Mouse (Mus musculus) forebrain, postnatal 0 days (tissue): ENCODE data around the gene 4931414P19Rik. TPM values are rescaled to one million over a fixed set of nuclear protein-coding genes. Genes with fewer than 3 reads are reported as not detected.
A peak's percentile ranks its signal among the peaks of the same experiment; 100 is the strongest.

Source experiments
- ATAC-seq: fragments of 200-750 bp; cut with Nextera tagmentation; 2 replicates; pipeline ENCODE4 v1.8.0; 2017; ENCODE audit warnings: mild to moderate bottlenecking, moderate library complexity
- DNase-seq: peaks from one replicate; pipeline ENCODE4 v3.0.0-alpha.2; 2015
- H3K27ac ChIP-seq: fragments of 300-500 bp; sonication (generic); 2 replicates; pipeline ENCODE4 v1.5.1; 2014; ENCODE audit warnings: low read depth, mild to moderate bottlenecking, antibody characterized with exemption, low read length, moderate library complexity, mixed read lengths
- H3K27me3 ChIP-seq: fragments of 300-500 bp; sonication (generic); 2 replicates; pipeline ENCODE4 v1.6.1; 2014; ENCODE audit warnings: mild to moderate bottlenecking, low read length, mixed read lengths; ENCODE audit not compliant: insufficient read depth
- H3K36me3 ChIP-seq: fragments of 300-500 bp; sonication (generic); 2 replicates; pipeline ENCODE4 v1.6.1; 2014; ENCODE audit warnings: mild to moderate bottlenecking, moderate library complexity; ENCODE audit not compliant: insufficient read depth
- H3K4me1 ChIP-seq: fragments of 300-500 bp; sonication (generic); 2 replicates; pipeline ENCODE4 v1.6.1; 2014; ENCODE audit warnings: antibody characterized with exemption; ENCODE audit not compliant: insufficient read depth
- H3K4me2 ChIP-seq: fragments of 300-500 bp; sonication (generic); 2 replicates; pipeline ENCODE4 v1.6.1; 2014; ENCODE audit warnings: low read depth, mild to moderate bottlenecking, moderate library complexity
- H3K4me3 ChIP-seq: fragments of 300-500 bp; sonication (generic); 2 replicates; pipeline ENCODE4 v1.5.1; 2014; ENCODE audit warnings: low read depth, low read length, mixed read lengths
- H3K9ac ChIP-seq: fragments of 300-500 bp; sonication (generic); 2 replicates; pipeline ENCODE4 v1.6.1; 2014; ENCODE audit warnings: mild to moderate bottlenecking
- H3K9me3 ChIP-seq: fragments of 300-500 bp; sonication (generic); 2 replicates; pipeline ENCODE4 v1.6.1; 2016; ENCODE audit warnings: low read length
- CTCF ChIP-seq: sonication (generic); IDR thresholded peaks from 2 replicates; pipeline ENCODE4 v1.5.1; 2016; ENCODE audit warnings: antibody characterized with exemption, control low read depth, low read depth
- WGBS: fragments of 180-500 bp; shearing (Covaris S2); extraction: QIAGEN DNeasy Blood & Tissue Kit; methylation state at CpG from one replicate; pipeline ENCODE4 v1.1.7; 2014; 5-methylcytosine and 5-hydroxymethylcytosine counted together
- microRNA counts: library from miRNA; unstranded; fragments of <30 nt; microRNA quantifications from one replicate; lab custom pipeline; 2015
- microRNA-seq, 2 experiments: library from miRNA; unstranded; fragments of <30 nt; microRNA quantifications; one replicate each; pipeline ENCODE4; 2016
- polyA plus RNA-seq: library from polyadenylated mRNA; unstranded; fragments of >200 nt; fragmentation: Nextera tagmentation; extraction: Ambion mirVana; gene quantifications from 2 replicates; pipeline ENCODE4 v1.2.1, GENCODE M21; 2015
- total RNA-seq: library from RNA; depleted of rRNA; stranded (reverse); fragments of >200 nt; gene quantifications from 2 replicates; pipeline ENCODE4 v1.2.3, GENCODE M21; 2014; rRNA removed

4931414P19Rik gene
- total and polyA plus RNA-seq, 2 experiments from 2014 or later = 3.1 to 6.5 TPM

DNA sequence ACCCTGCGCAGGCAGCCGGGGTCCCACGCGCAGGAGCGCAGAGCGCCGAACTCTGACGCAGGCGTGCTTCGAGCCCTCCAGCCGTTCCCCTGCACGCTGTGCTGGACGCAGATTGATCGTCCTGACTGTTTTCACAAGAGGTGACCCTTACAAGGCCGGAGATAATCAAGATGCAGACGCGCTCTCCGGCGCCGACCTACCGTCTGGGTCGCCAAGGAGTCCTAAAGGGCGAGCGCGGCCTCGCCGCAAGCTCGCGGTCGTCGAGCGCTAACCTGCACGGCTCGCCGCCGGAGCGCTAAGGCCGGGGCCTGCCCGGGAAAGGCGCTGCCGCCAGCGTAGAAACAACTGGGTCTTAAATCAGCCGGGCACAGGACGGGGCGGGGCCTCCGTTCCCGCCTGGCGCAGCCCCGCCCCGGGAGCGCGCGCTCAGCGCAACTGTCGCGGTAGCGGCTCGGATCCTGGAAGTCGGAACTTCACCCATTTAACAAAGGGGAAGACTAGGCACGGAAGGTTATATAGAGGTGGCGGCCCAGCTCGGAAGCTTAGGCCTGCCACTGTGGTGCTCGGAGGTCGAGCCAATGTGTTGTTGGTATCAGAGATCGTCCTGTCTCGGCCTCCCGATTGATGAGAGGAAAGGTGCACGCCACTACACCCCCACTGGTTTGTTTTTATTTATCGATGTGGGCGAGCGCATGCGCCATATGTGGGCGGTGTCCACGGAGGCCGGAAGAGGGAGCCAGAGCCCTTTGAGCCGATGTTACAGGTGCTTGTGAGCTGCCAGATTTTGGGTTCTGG is 51.6 kb downstream of the 4931414P19Rik start, which contains the start of gene Haus4:
Gene Haus4, minus strand, starts transcription at position 642 of the 795 bp plus-strand sequence.
- H3K27ac ChIP-seq = peak within 1 kb of the TSS; percentile 62; the same call in 1 of the 2 replicates
- H3K4me3 ChIP-seq = peak within 1 kb of the TSS; percentile 68
- no peaks in the 10 kb centered on the region for H3K27me3 ChIP-seq
- H3K4me2 ChIP-seq = peak within 1 kb of the TSS; percentile 84
- WGBS = 3% methylated on average over 76 of the region's 76 CpGs
- peak within 1 kb of the TSS; percentile 71 for H3K9ac ChIP-seq
- TF ChIP-seq CTCF = peak; percentile 70
- peak; percentile 87 for DNase-seq
- no peaks in the 10 kb centered on the region for H3K36me3 ChIP-seq
- H3K9me3 ChIP-seq = no peaks in the 10 kb centered on the region
- no peaks in the 10 kb centered on the region for H3K4me1 ChIP-seq
- ATAC-seq = peak; percentile 95

DNA sequence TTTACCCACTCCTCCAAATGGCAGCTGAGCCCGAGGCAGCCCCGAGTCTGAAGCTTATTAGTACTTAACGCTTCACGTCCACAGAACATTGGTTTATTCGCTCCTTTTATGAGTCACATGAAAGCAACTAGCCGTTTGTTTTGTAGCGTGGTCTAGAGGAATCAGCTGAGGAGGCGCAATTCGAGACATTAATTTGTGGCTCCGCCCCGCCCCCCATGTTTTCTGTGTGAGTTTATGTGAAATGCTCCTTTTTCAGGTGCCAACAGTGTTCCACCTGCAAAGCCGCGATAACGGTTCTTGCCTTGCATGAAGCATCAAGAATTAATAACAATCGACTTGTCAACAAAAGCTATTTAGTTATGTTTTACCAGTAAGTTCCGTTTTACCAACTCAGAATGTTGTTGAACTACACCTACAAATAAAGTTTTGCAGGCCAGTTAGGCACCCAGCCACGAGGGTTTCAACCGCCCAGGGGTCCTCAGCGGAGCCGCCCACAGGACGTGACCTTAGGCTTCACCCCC is 52.3 kb downstream of the 4931414P19Rik start:
- Histone ChIP-seq H3K4me1 (no peaks in the 10 kb centered on the region), H3K27ac (peak overlapping the region; percentile 62; the same call in 1 of the 2 replicates), H3K4me2 (peak overlapping the region; percentile 84), H3K36me3 (no peaks in the 10 kb centered on the region), H3K4me3 (peak overlapping the region; percentile 68), H3K9me3 (no peaks in the 10 kb centered on the region), H3K27me3 (no peaks in the 10 kb centered on the region), H3K9ac (peak overlapping the region; percentile 71)
- no peak for TF ChIP-seq CTCF
- WGBS = 2% methylated on average over 21 of the region's 21 CpGs
- ATAC-seq (no peak), DNase-seq (no peak)

DNA sequence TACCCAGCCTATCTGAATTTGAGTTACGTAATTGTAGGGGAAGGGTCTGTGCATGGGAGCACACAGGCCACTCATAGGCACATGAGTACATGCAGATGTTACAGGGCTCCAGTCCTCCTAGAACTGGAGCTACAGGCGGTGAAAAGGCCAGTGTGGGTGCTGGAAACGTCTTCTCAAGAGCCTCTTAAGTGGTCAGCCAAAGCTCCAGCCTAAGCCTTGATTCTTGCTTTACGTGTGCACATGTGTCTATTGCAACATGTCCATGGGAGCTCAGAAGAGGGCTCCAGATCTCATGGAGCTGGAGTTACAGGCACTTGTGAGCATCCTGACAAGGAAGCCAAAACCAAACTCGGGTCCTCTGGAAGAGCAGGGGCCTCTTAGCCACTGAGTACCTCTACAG is 61.1 kb downstream of the 4931414P19Rik start:
- 88% methylated on average over 5 of the region's 5 CpGs for WGBS
- ATAC-seq = no peak

DNA sequence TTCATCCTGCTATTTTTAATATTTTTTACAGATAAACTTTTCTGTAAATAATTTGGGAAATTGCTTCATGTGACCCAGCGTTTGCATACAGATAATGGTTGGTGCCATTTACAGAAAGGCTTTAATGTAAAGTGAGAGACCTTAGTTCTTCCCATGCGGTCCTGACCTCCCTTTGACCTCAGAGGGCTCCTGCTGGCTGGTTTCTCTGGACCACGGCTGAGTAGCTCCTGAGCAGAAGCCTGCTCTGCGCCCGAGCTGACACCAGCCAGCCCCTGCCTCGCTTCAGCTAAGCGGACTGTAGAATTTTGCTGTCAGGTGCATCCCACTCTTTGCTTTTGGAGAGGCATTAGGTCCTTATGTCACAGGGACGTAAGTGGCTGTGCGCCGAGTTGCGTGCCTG is 65.0 kb downstream of the 4931414P19Rik start:
- no peak overlapping the region for H3K9ac ChIP-seq
- WGBS = 68% methylated on average over 11 of the region's 11 CpGs
- ATAC-seq (no peak), DNase-seq (no peak)
- H3K36me3 ChIP-seq = peaks cover 8% of the 10 kb centered on the region
- H3K4me3 ChIP-seq = no peak overlapping the region
- H3K4me2 ChIP-seq = no peak overlapping the region
- no peaks in the 10 kb centered on the region for H3K9me3 ChIP-seq
- H3K4me1 ChIP-seq = no peaks in the 10 kb centered on the region
- H3K27ac ChIP-seq = no peak overlapping the region
- no peak for TF ChIP-seq CTCF
- no peaks in the 10 kb centered on the region for H3K27me3 ChIP-seq

More for the DNA sequence above, 61.1 kb downstream of the 4931414P19Rik start:
- H3K4me2 ChIP-seq = no peak overlapping the region
- H3K4me3 ChIP-seq = no peak overlapping the region
- H3K4me1 ChIP-seq = no peaks in the 10 kb centered on the region
- TF ChIP-seq CTCF = no peak
- H3K9ac ChIP-seq = no peak overlapping the region
- no peak overlapping the region for H3K27ac ChIP-seq
- no peaks in the 10 kb centered on the region for H3K9me3 ChIP-seq
- H3K27me3 ChIP-seq = no peaks in the 10 kb centered on the region
- DNase-seq = no peak
- H3K36me3 ChIP-seq = peaks cover 12% of the 10 kb centered on the region

DNA sequence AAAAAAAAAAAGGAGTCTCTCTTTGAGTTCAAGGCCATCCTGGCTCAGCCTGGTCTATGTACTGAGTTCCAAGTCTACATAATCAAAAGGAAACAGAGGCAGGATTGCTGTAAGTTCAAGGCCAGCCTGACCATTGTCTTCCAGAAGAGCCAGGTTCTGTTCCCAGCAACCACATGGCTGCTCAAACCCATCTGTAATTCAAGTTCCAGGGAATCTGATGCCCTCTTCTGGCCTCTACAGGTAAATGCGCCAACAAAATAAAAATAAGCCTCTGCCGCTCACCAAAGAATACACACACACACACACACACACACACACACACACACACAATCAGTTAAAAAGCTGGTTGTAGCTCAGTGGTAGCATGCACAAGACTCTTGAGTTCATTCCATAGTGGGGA is 67.2 kb downstream of the 4931414P19Rik start:
- WGBS = 92% methylated on average over 2 of the region's 2 CpGs
- no peak for DNase-seq

More for the DNA sequence above, 67.2 kb downstream of the 4931414P19Rik start:
- Histone ChIP-seq H3K27me3 (no peaks in the 10 kb centered on the region), H3K4me3 (no peak overlapping the region), H3K36me3 (no peaks in the 10 kb centered on the region), H3K4me2 (no peak overlapping the region), H3K27ac (no peak overlapping the region), H3K9ac (no peak overlapping the region), H3K4me1 (no peaks in the 10 kb centered on the region), H3K9me3 (no peaks in the 10 kb centered on the region)
- ATAC-seq = no peak
- peak; percentile 8; the same call in 1 of the 2 replicates for TF ChIP-seq CTCF

MicroRNAs encoded within 50 kb of the gene (microRNA counts, 519-probe panel; counts per million panel counts)
- microRNA mmu-miR-686 (lab: Ali Mortazavi, UCI) = not detected

Small RNAs within 50 kb of the gene (microRNA-seq; reads per million reads assigned to microRNA genes)
- gene Mir686 = 0 reads per million in 2 experiments
- gene Mir6948 = 0.77 to 1.1 reads per million in 2 experiments

Other genes starting within 250 kb of the 4931414P19Rik start
- 52.9 and 76.9 TPM in 2 replicates for gene Oxa1l, start 245.2 kb downstream of the 4931414P19Rik start, total RNA-seq
- 51.6 and 59.4 TPM in 2 replicates for gene Oxa1l, start 245.2 kb downstream of the 4931414P19Rik start, polyA plus RNA-seq
- gene Slc7a7, start 188.2 kb downstream of the 4931414P19Rik start, total RNA-seq = 2.2 and 3.4 TPM in 2 replicates
- gene Slc7a7, start 188.2 kb downstream of the 4931414P19Rik start, polyA plus RNA-seq = 2.8 and 3.2 TPM in 2 replicates
- 151 and 217 TPM in 2 replicates for gene Mrpl52, start 179.1 kb downstream of the 4931414P19Rik start, total RNA-seq
- gene Mrpl52, start 179.1 kb downstream of the 4931414P19Rik start, polyA plus RNA-seq = 277 and 336 TPM in 2 replicates
- 29.0 and 40.7 TPM in 2 replicates for gene Mmp14, start 174.4 kb downstream of the 4931414P19Rik start, total RNA-seq
- gene Mmp14, start 174.4 kb downstream of the 4931414P19Rik start, polyA plus RNA-seq = 32.5 and 39.1 TPM in 2 replicates
- gene Lrp10, start 141.9 kb downstream of the 4931414P19Rik start, total RNA-seq = 39.6 and 45.8 TPM in 2 replicates
- gene Lrp10, start 141.9 kb downstream of the 4931414P19Rik start, polyA plus RNA-seq = 38.0 and 38.5 TPM in 2 replicates
- gene Rem2, start 129.9 kb downstream of the 4931414P19Rik start, total RNA-seq = 25.5 and 31.0 TPM in 2 replicates
- 22.5 and 28.0 TPM in 2 replicates for gene Rem2, start 129.9 kb downstream of the 4931414P19Rik start, polyA plus RNA-seq
- 85.4 and 87.1 TPM in 2 replicates for gene Prmt5, start 88.5 kb downstream of the 4931414P19Rik start, total RNA-seq
- 87.0 and 100 TPM in 2 replicates for gene Prmt5, start 88.5 kb downstream of the 4931414P19Rik start, polyA plus RNA-seq
- gene Haus4, start 51.4 kb downstream of the 4931414P19Rik start, total RNA-seq = 21.3 and 23.1 TPM in 2 replicates
- gene Haus4, start 51.4 kb downstream of the 4931414P19Rik start, polyA plus RNA-seq = 17.9 and 19.5 TPM in 2 replicates
- gene Ajuba, start 28.4 kb downstream of the 4931414P19Rik start, total RNA-seq = 4.4 and 6.6 TPM in 2 replicates
- 4.4 and 4.5 TPM in 2 replicates for gene Ajuba, start 28.4 kb downstream of the 4931414P19Rik start, polyA plus RNA-seq
- 180 and 239 TPM in 2 replicates for gene Psmb5, start 12.0 kb upstream of the 4931414P19Rik start, total RNA-seq
- gene Psmb5, start 12.0 kb upstream of the 4931414P19Rik start, polyA plus RNA-seq = 420 and 499 TPM in 2 replicates
- gene Psmb11, start 15.4 kb upstream of the 4931414P19Rik start, total RNA-seq = under 0.01 TPM in 1 of 2 replicates, not detected in the other
- gene Psmb11, start 15.4 kb upstream of the 4931414P19Rik start, polyA plus RNA-seq = 0.04 and 0.08 TPM in 2 replicates
- gene Gm17606, start 35.0 kb upstream of the 4931414P19Rik start, total RNA-seq = not detected in 2 replicates
- gene Gm17606, start 35.0 kb upstream of the 4931414P19Rik start, polyA plus RNA-seq = not detected in 2 replicates
- 15.6 and 21.7 TPM in 2 replicates for gene Cdh24, start 35.4 kb upstream of the 4931414P19Rik start, total RNA-seq
- gene Cdh24, start 35.4 kb upstream of the 4931414P19Rik start, polyA plus RNA-seq = 3.8 and 4.6 TPM in 2 replicates
- gene 1700123O20Rik, start 80.2 kb upstream of the 4931414P19Rik start, total RNA-seq = 32.0 and 36.2 TPM in 2 replicates
- gene 1700123O20Rik, start 80.2 kb upstream of the 4931414P19Rik start, polyA plus RNA-seq = 66.6 and 70.7 TPM in 2 replicates
- 143 and 147 TPM in 2 replicates for gene Acin1, start 80.9 kb upstream of the 4931414P19Rik start, total RNA-seq
- gene Acin1, start 80.9 kb upstream of the 4931414P19Rik start, polyA plus RNA-seq = 80.7 and 97.0 TPM in 2 replicates
- 0.14 and 0.15 TPM in 2 replicates for gene Gm29776, start 92.8 kb upstream of the 4931414P19Rik start, total RNA-seq
- 0.06 and 0.13 TPM in 2 replicates for gene Gm29776, start 92.8 kb upstream of the 4931414P19Rik start, polyA plus RNA-seq
- 0.38 TPM in 1 of 2 replicates, not detected in the other for gene Cebpe, start 106.2 kb upstream of the 4931414P19Rik start, total RNA-seq
- gene Cebpe, start 106.2 kb upstream of the 4931414P19Rik start, polyA plus RNA-seq = not detected in 2 replicates
- 11.8 and 13.3 TPM in 2 replicates for gene Slc7a8, start 176.0 kb upstream of the 4931414P19Rik start, total RNA-seq
- 12.5 and 14.5 TPM in 2 replicates for gene Slc7a8, start 176.0 kb upstream of the 4931414P19Rik start, polyA plus RNA-seq
- gene Rnf212b, start 208.1 kb upstream of the 4931414P19Rik start, total RNA-seq = not detected in 2 replicates
- gene Rnf212b, start 208.1 kb upstream of the 4931414P19Rik start, polyA plus RNA-seq = not detected in 2 replicates